Mouse (Mus musculus): ENCODE measurements at regions not wholly inside any gene's neighbourhood (a gene's known extent, or its start where the extent isn't known, plus 50 kb on each side); places are given as distances from the start of the nearest gene placed in this dataset.

GRCm38 (mm10) chr1:55904571-55904970 lies 498.9 kb downstream of the Plcl1 start:
- TF ChIP-seq CTCF (IDR thresholded peaks at IDR 0.05; ENCODE audit: borderline replicate concordance, insufficient read depth, low read depth, low read length) (no peak), POLR2A (IDR thresholded peaks at IDR 0.05; ENCODE audit: borderline replicate concordance, insufficient read depth, low read length) (no peak)
